Mouse (Mus musculus) heart, embryonic 12.5 days (tissue): ENCODE results near the gene Tfr2. TPM values are rescaled to one million over a fixed set of nuclear protein-coding genes. Genes with fewer than 3 reads are reported as not detected.

Source experiments
- ATAC-seq: fragments of 200-750 bp; cut with Nextera tagmentation; 2 replicates; pipeline ENCODE4 v1.8.0; 2017; ENCODE audit warnings: moderate TSS enrichment, moderate library complexity; ENCODE audit not compliant: insufficient number of reproducible peaks, low FRiP score
- H3K27ac ChIP-seq: fragments of 300-500 bp; sonication (generic); 2 replicates; pipeline ENCODE4 v1.5.1; 2016; ENCODE audit warnings: mild to moderate bottlenecking, moderate library complexity; ENCODE audit not compliant: poor library complexity, severe bottlenecking
- H3K27me3 ChIP-seq: fragments of 300-500 bp; sonication (generic); replicated peaks from 2 replicates; pipeline ENCODE4 v1.6.1; 2016; ENCODE audit warnings: mild to moderate bottlenecking, moderate library complexity
- H3K36me3 ChIP-seq: fragments of 300-500 bp; sonication (generic); 2 replicates; pipeline ENCODE4 v1.6.1; 2016; ENCODE audit warnings: mild to moderate bottlenecking, moderate library complexity
- H3K4me1 ChIP-seq: fragments of 300-500 bp; sonication (generic); replicated peaks from 2 replicates; pipeline ENCODE4 v1.6.1; 2016; ENCODE audit warnings: mild to moderate bottlenecking
- H3K4me2 ChIP-seq: fragments of 300-500 bp; sonication (generic); 2 replicates; pipeline ENCODE4 v1.6.1; 2016; ENCODE audit warnings: mild to moderate bottlenecking, moderate library complexity
- H3K4me3 ChIP-seq: fragments of 300-500 bp; sonication (generic); 2 replicates; pipeline ENCODE4 v1.5.1; 2016; ENCODE audit warnings: mild to moderate bottlenecking
- H3K9ac ChIP-seq: fragments of 300-500 bp; sonication (generic); 2 replicates; pipeline ENCODE4 v1.6.1; 2016; ENCODE audit warnings: mild to moderate bottlenecking, moderate library complexity
- H3K9me3 ChIP-seq: fragments of 300-500 bp; sonication (generic); replicated peaks from 2 replicates; pipeline ENCODE4 v1.6.1; 2016; ENCODE audit warnings: mild to moderate bottlenecking, moderate library complexity
- WGBS: fragments of 180-500 bp; shearing (Covaris S2); methylation state at CpG from one replicate; pipeline ENCODE4 v1.1.7; 2016; 5-methylcytosine and 5-hydroxymethylcytosine counted together
- polyA plus RNA-seq: library from polyadenylated mRNA; unstranded; fragments of >200 nt; fragmentation: Nextera tagmentation; extraction: Ambion mirVana; gene quantifications from 2 replicates; pipeline ENCODE4 v1.2.1, GENCODE M21; 2016

Tfr2 gene
- polyA plus RNA-seq, 1 experiment from 2014 or later = 1.9 TPM

- Histone ChIP-seq H3K27me3 (peaks cover 36% of the 10 kb centered on the region), H3K4me2 (peak overlapping the region; percentile 71)
These were observed 14.1 kb downstream of the Tfr2 start for GRCm38 (mm10) chr5:137583670-137584169.

GRCm38 (mm10) chr5:137584976-137585375 is 15.3 kb downstream of the Tfr2 start:
- ATAC-seq = no peak
- Histone ChIP-seq H3K9ac (no peak overlapping the region), H3K4me1 (peaks cover 11% of the 10 kb centered on the region; the same call in 1 of the 2 replicates), H3K4me3 (no peak overlapping the region), H3K36me3 (no peaks in the 10 kb centered on the region), H3K4me2 (no peak overlapping the region), H3K9me3 (0 out of 2 replicates have a peak, but pooled peaks cover 6% of the 10 kb centered on the region), H3K27ac (no peak overlapping the region), H3K27me3 (peaks cover 36% of the 10 kb centered on the region)
- 27% methylated on average over 8 of the region's 8 CpGs for WGBS

More at GRCm38 (mm10) chr5:137583670-137584169, 14.1 kb downstream of the Tfr2 start:
- Histone ChIP-seq H3K27ac (no peak overlapping the region), H3K36me3 (no peaks in the 10 kb centered on the region), H3K4me1 (peaks cover 11% of the 10 kb centered on the region; the same call in 1 of the 2 replicates), H3K9me3 (0 out of 2 replicates have a peak, but pooled peaks cover 6% of the 10 kb centered on the region), H3K4me3 (peak overlapping the region; percentile 41), H3K9ac (0 out of 2 replicates have a peak overlapping the region, but pooled peaks have one; percentile 6)
- ATAC-seq = peak; percentile 30; the same call in 1 of the 2 replicates
- 8% methylated on average over 27 of the region's 27 CpGs for WGBS

- Histone ChIP-seq H3K9me3 (0 out of 2 replicates have a peak, but pooled peaks cover 6% of the 10 kb centered on the region), H3K9ac (no peak overlapping the region), H3K4me2 (no peak overlapping the region), H3K4me1 (no peaks in the 10 kb centered on the region), H3K36me3 (no peaks in the 10 kb centered on the region), H3K27me3 (no peaks in the 10 kb centered on the region), H3K4me3 (no peak overlapping the region), H3K27ac (no peak overlapping the region)
- ATAC-seq = no peak
- WGBS = 79% methylated on average over 5 of the region's 5 CpGs
These were observed 20.9 kb downstream of the Tfr2 start for GRCm38 (mm10) chr5:137590507-137590906.

GRCm38 (mm10) chr5:137595921-137596320 is 26.3 kb downstream of the Tfr2 start:
- no peak overlapping the region for H3K9ac ChIP-seq
- 78% methylated on average over 7 of the region's 7 CpGs for WGBS
- no peak overlapping the region for H3K27ac ChIP-seq
- H3K4me2 ChIP-seq = no peak overlapping the region
- no peaks in the 10 kb centered on the region for H3K27me3 ChIP-seq
- H3K36me3 ChIP-seq = peaks cover 14% of the 10 kb centered on the region; the same call in 1 of the 2 replicates
- no peak for ATAC-seq
- H3K4me1 ChIP-seq = peaks cover 14% of the 10 kb centered on the region
- no peak overlapping the region for H3K4me3 ChIP-seq
- no peaks in the 10 kb centered on the region for H3K9me3 ChIP-seq

DNA sequence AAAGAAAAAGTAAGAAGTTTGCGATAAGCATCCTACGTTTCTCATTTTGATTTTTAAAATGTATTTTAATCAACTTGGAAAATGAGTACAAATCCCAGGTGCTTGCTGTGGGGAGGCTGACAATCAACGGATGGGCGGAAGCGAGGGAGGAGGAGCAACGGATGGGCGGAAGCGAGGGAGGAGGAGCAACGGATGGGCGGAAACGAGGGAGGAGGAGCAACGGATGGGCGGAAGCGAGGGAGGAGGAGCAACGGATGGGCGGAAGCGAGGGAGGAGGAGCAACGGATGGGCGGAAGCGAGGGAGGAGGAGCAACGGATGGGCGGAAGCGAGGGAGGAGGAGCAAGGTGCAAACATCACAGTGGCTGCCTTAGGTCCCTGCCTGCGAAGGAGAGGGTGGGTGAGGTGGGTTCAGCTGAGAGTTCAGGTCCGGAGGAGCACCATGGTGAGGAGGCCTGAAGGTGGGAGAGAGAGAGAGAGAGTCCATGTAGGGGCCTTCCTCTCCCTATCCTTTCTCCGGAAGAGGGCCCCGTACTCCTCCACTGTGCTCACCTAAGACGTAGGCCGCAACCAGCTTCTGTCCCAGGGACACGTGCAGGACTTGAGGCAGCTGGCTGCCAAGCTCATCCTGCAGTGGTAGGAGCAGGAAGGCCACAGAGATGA is 27.1 kb downstream of the Tfr2 start:
- Histone ChIP-seq H3K27ac (no peak overlapping the region), H3K27me3 (no peaks in the 10 kb centered on the region), H3K4me3 (no peak overlapping the region), H3K9ac (no peak overlapping the region), H3K4me1 (peaks cover 14% of the 10 kb centered on the region), H3K4me2 (peak overlapping the region; percentile 44), H3K9me3 (no peaks in the 10 kb centered on the region), H3K36me3 (peaks cover 14% of the 10 kb centered on the region; the same call in 1 of the 2 replicates)
- 35% methylated on average over 25 of the region's 30 CpGs for WGBS
- ATAC-seq = no peak

GRCm38 (mm10) chr5:137597625-137598024 is 28.0 kb downstream of the Tfr2 start:
- H3K9ac ChIP-seq = no peak overlapping the region
- no peaks in the 10 kb centered on the region for H3K27me3 ChIP-seq
- H3K4me2 ChIP-seq = no peak overlapping the region
- WGBS = 92% methylated on average over 6 of the region's 6 CpGs
- no peaks in the 10 kb centered on the region for H3K9me3 ChIP-seq
- ATAC-seq = no peak
- H3K36me3 ChIP-seq = peaks cover 14% of the 10 kb centered on the region; the same call in 1 of the 2 replicates
- no peak overlapping the region for H3K27ac ChIP-seq
- peaks cover 18% of the 10 kb centered on the region for H3K4me1 ChIP-seq
- H3K4me3 ChIP-seq = no peak overlapping the region

- 73% methylated on average over 2 of the region's 2 CpGs for WGBS
- no peak overlapping the region for H3K4me2 ChIP-seq
- no peaks in the 10 kb centered on the region for H3K27me3 ChIP-seq
- H3K9me3 ChIP-seq = no peaks in the 10 kb centered on the region
- H3K4me3 ChIP-seq = no peak overlapping the region
- H3K9ac ChIP-seq = no peak overlapping the region
- H3K4me1 ChIP-seq = peaks cover 20% of the 10 kb centered on the region
- H3K36me3 ChIP-seq = peaks cover 14% of the 10 kb centered on the region; the same call in 1 of the 2 replicates
- no peak overlapping the region for H3K27ac ChIP-seq
- no peak for ATAC-seq
These were observed 28.6 kb downstream of the Tfr2 start for GRCm38 (mm10) chr5:137598100-137598826.

DNA sequence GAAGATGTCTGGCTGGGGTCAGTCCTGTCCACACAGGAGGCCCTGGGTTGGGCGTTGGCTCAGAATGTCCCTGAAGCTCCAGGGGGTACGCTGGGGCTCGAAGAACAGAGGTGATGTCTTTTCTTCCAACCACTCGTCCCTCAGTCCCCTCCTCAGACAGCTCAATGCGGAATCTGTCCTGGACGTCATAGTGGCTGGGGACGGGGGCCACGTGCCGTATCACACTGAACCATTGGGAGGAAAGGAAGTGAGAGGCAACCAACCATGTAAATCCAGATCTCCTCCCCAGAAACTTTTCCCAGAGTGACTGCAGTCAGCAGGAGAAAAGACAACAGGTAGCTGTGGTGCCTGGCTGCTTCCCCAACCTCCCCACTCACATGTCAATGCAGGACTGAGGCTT is 30.0 kb downstream of the Tfr2 start:
- H3K4me3 ChIP-seq = peak overlapping the region; percentile 83
- ATAC-seq = no peak
- no peaks in the 10 kb centered on the region for H3K9me3 ChIP-seq
- 62% methylated on average over 9 of the region's 9 CpGs for WGBS
- no peak overlapping the region for H3K27ac ChIP-seq
- H3K4me2 ChIP-seq = peak overlapping the region; percentile 98
- H3K4me1 ChIP-seq = peaks cover 20% of the 10 kb centered on the region
- no peaks in the 10 kb centered on the region for H3K27me3 ChIP-seq
- H3K36me3 ChIP-seq = peaks cover 22% of the 10 kb centered on the region
- peak overlapping the region; percentile 90 for H3K9ac ChIP-seq

GRCm38 (mm10) chr5:137600281-137600618 is 30.6 kb downstream of the Tfr2 start:
- peak overlapping the region; percentile 90 for H3K9ac ChIP-seq
- peak overlapping the region; percentile 98 for H3K4me2 ChIP-seq
- WGBS = 4% methylated on average over 19 of the region's 19 CpGs
- H3K27me3 ChIP-seq = no peaks in the 10 kb centered on the region
- H3K27ac ChIP-seq = peak overlapping the region; percentile 84
- ATAC-seq = peak; percentile 61
- peaks cover 20% of the 10 kb centered on the region for H3K4me1 ChIP-seq
- H3K9me3 ChIP-seq = no peaks in the 10 kb centered on the region
- H3K4me3 ChIP-seq = peak overlapping the region; percentile 83
- peaks cover 27% of the 10 kb centered on the region for H3K36me3 ChIP-seq

- ATAC-seq = peak; percentile 95
- Histone ChIP-seq H3K27ac (peak within 1 kb of the TSS; percentile 84), H3K9me3 (no peaks in the 10 kb centered on the region), H3K4me2 (peak within 1 kb of the TSS; percentile 98), H3K9ac (peak within 1 kb of the TSS; percentile 90), H3K4me1 (peaks cover 20% of the 10 kb centered on the region), H3K27me3 (no peaks in the 10 kb centered on the region), H3K36me3 (peaks cover 32% of the 10 kb centered on the region), H3K4me3 (peak within 1 kb of the TSS; percentile 83)
- WGBS = under 1% methylated on average over 41 of the region's 41 CpGs
These were observed 31.2 kb downstream of the Tfr2 start, which contains the start of gene Mospd3 for GRCm38 (mm10) chr5:137600619-137601364. Gene Mospd3, minus strand, starts transcription at chr5:137601058.
